Mouse (Mus musculus) gastrocnemius, adult 8-10 months (tissue): ENCODE data around the gene Polr2c. TPM values are rescaled to one million over a fixed set of nuclear protein-coding genes. Genes with fewer than 3 reads are reported as not detected.

ENCODE experiments used
- DNase-seq, 2 experiments: peaks; one replicate each; pipeline ENCODE4 v3.0.0; 2022; ENCODE audit warnings: low spot score in 2 of 2
- total RNA-seq, 4 experiments: library from RNA; stranded (reverse); gene quantifications; 2 replicates each; pipeline ENCODE4 v1.2.4; 2022

Gene Polr2c
- total RNA-seq, 4 experiments from 2014 or later, result 52.3 to 61.1 (median 56.1) TPM

GRCm38 (mm10) chr8:94876820-94877219 lies 19.6 kb downstream of the Polr2c start:
- DNase-seq, result no peak

DNA sequence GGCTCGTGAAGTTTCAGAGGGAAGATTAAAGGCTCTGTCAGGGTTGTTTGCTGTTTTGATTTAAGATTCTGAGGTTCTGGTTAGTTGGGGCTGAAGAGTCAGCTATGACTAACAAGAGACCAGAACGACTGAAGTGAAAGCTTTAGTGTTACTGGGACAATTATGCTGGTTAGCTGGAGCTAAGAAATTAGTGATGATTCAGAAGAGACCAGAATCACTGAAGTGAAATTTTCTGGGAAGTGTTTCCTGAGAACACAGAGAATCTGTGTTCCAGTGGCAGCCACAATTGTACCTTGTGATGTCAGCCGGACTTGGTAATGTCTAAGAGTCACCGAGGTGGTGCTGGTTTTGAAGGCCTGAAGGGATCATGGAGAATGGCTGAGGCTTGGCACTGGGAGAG lies 23.5 kb downstream of the Polr2c start:
- DNase-seq, result no peak

DNA sequence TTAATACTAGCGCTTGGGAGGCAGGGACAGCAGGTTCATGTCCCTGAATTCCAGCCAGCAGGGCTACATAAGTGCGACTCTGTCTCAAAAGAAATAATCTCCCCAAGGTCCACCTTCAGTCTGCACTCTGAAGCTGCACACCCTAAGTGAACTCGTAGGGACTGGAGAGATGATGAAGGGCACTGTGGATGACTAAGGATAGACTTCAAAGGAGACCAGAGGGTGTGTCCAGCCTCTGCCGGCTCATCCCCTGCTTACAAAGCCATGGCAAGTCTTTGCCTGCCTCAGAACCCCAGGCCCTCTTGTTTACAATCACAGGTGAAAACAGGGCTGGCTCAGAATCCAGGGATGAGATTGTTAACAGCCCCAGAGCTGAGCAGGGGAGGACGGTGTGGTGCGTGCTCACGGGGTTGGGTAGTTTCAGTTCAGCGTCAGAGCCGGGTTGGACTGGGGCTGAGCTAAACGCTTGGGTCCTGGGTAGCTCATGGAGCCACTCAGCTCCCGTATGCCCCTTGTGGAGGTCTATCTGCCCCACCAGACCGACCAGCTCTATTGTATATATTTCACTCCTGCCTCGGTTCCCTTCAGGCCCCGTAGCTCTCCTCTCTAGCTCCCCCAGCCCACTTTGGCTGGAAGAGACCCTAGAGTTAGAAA lies 31.3 kb downstream of the Polr2c start:
- DNase-seq, result no peak

DNA sequence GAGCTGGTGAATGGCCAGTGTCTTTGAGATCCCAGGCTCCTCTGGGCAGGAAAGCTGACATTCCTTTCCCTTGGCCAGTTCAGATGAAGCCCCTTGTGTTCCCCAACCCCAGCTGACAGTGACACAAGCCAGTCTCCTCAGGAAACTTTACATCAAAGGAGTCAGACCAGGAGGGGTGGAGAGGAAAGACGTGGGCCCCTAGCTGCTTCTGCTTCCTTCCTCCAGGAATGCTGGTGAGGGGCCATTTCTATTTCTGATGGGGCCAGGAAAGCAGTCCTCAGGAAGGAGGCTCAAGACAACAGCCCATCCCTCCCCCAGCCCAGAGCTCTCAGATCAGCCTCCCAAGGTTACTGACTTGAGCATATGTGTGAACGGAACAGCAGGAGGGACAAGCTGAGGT lies 35.7 kb downstream of the Polr2c start:
- no peak for DNase-seq

DNA sequence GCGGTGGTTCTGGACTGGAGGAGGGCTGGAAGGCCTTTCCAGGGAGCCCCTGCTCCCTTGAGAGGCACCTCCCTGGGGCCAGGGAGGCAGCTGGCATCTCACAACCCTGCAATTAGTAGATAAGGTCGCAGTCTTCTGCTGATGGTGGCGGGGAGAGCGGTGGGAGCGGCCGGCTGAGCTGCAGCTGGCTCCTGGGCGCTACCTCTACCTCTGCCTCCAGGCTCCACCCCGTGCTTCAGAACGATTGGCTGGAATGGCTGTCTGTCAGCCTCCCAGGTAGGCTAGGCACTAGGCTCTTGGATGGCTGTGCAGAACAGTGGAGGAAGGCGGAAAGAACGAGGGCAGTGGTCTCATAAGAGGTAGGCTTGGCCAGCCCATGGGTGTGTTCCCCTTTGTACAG lies 42.0 kb downstream of the Polr2c start:
- DNase-seq, result no peak

DNA sequence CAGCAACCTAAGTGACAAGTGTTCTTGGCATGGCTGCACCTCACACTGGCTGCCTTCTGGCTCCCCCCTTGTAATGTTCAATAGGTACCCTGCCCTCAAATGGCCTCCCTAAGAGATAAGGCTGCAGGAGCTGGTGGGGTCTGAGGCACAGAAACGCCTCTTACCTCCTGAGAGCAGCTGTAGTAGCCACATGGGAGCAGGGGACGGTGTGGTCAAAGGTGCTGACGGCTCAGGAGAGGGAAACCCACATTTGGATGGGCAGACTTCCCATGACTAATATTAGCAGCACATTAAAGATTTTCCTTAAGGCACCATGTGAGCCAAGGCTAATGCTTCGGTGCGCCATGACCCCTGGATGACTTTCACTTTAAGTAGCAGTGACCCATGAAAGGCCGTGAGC lies 43.4 kb downstream of the Polr2c start:
- DNase-seq, result no peak

DNA sequence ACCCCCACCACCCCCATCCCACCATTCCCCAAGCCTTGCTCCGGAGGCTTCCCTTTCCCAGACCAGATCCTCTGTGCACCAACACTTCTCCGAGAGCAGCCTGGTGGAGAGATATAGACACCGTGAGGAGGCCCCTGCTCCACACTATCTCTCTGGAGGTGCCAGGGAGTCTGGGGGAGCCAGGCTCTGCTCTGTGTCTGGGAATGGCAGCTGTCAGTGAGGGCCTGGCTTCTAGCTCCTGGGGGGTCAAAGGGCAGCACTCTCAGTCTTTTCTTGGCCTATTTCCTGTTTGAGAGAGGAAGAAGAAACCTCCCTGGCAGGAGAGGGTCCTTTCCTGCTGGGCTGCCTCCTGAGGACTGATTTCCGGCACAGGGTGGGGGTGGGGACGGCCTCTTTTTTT lies 43.8 kb downstream of the Polr2c start:
- no peak for DNase-seq

DNA sequence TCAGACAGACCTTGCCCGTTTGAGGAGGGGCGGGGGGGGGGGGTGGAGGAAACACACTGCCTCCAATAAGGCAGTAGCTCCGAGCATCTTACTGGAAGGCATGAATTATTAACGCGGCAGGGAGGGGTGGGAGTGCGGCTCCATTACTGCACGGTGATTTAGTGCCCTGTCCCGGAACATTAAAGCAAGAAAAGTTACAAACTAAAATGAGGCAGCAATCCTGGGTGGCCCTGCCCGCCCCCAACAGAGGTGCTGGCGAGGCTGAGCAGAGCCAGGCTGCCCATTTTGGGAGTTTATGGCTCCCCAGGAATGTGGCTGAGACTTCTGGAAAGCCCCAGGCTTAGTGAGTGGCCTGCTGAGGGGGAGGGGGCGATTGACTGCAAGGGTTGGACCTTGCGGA lies 46.5 kb downstream of the Polr2c start:
- no peak for DNase-seq

GRCm38 (mm10) chr8:94904450-94905175 lies 47.4 kb downstream of the Polr2c start:
- peak; percentile 73 to 76 for DNase-seq

- DNase-seq, result no peak
Observed at GRCm38 (mm10) chr8:94907591-94908300, 50.5 kb downstream of the Polr2c start.

- peak; percentile 61 to 75 for DNase-seq
Observed at GRCm38 (mm10) chr8:94908847-94909246, 51.6 kb downstream of the Polr2c start.

DNA sequence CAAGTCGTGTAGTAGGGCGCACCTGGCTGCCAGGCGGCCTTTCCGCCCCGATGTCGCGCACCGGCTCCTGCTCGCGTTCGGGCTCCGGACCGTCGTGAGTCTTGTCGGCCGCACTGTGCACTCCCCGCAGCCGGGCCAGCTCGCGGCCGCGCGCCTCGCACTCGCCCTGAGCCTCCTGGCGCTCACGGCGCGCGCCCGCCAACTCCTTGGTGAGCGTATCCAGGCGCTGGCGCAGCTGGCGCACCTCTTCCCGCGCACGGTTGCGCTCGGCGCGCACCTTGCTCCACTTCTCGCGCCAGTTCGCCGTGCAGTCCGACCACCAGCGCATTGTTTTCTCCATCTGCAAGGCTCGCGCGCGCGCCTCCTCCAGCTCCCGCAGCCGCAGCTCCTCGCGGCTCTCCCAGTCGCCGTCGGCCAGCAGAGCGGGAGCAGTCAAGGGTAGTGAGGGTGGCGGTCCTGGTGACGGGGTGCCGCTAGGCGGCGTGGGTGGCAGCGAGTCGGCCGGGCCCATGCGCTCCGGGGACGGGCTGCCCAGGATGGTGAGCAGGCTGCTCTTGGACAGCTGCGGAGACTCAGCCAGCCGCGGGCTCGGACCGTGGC lies 55.9 kb downstream of the Polr2c start:
- DNase-seq, result peak in 1 of 2 experiments; percentile 63

DNA sequence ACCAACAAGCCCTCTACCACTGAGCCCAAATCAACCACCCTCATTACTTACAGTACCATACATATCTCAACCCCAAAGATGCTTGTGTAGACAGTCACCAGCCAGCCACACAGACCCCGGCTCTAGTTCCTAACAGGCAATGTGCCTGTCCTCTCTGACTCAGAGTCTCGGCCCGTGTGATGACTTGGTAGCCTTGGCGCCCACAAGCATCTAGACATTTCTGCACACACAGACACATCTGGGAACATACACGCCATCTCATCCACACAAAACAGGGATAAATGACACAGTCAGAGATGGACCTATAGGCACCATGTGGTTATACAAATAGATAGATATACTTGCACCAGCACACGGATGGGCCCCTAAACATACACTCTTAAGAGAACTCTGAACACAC lies 57.0 kb downstream of the Polr2c start:
- DNase-seq, result no peak

- DNase-seq, result peak; percentile 38 to 77
Observed at GRCm38 (mm10) chr8:94914701-94915101, 57.5 kb downstream of the Polr2c start.

- no peak for DNase-seq
Observed at GRCm38 (mm10) chr8:94916311-94916959, 59.2 kb downstream of the Polr2c start.

- no peak for DNase-seq
Observed at GRCm38 (mm10) chr8:94916960-94917324, 59.7 kb downstream of the Polr2c start.

GRCm38 (mm10) chr8:94917352-94917751 lies 60.1 kb downstream of the Polr2c start:
- peak; percentile 91 to 95 for DNase-seq

GRCm38 (mm10) chr8:94917851-94918495 lies 60.7 kb downstream of the Polr2c start, which contains the start of gene Ccdc102a:
TSS of gene Ccdc102a (minus strand) at chr8:94918098.
- peak in 1 of 2 experiments; percentile 57 for DNase-seq

- no peak for DNase-seq
Observed at GRCm38 (mm10) chr8:94919256-94919655, 62.0 kb downstream of the Polr2c start.

GRCm38 (mm10) chr8:94922176-94922575 lies 64.9 kb downstream of the Polr2c start:
- no peak for DNase-seq

GRCm38 (mm10) chr8:94922602-94923001 lies 65.4 kb downstream of the Polr2c start:
- DNase-seq, result no peak
